Mouse (Mus musculus): ENCODE data around the gene Pttg1ip.

Gene Pttg1ip

GRCm38 (mm10) chr10:77606855-77607254 is 25.3 kb downstream of the Pttg1ip start:
- no peak for DNase-seq (ENCODE audit: low spot score)

- no peak for DNase-seq (ENCODE audit: low spot score)
These were observed 25.9 kb downstream of the Pttg1ip start for GRCm38 (mm10) chr10:77607441-77607840.

GRCm38 (mm10) chr10:77608589-77608988 is 27.1 kb downstream of the Pttg1ip start:
- no peak for DNase-seq (ENCODE audit: low spot score)

GRCm38 (mm10) chr10:77610221-77610961 is 28.9 kb downstream of the Pttg1ip start:
- DNase-seq (ENCODE audit: low spot score) = no peak

GRCm38 (mm10) chr10:77613409-77613808 is 31.9 kb downstream of the Pttg1ip start:
- no peak for DNase-seq (ENCODE audit: low spot score)

- no peak for DNase-seq (ENCODE audit: low spot score)
These were observed 34.1 kb downstream of the Pttg1ip start for GRCm38 (mm10) chr10:77615647-77616046.

GRCm38 (mm10) chr10:77616166-77616565 is 34.6 kb downstream of the Pttg1ip start:
- no peak for DNase-seq (ENCODE audit: low spot score)

GRCm38 (mm10) chr10:77616926-77617325 is 35.4 kb downstream of the Pttg1ip start:
- no peak for DNase-seq (ENCODE audit: low spot score)

- no peak for DNase-seq (ENCODE audit: low spot score)
These were observed 40.0 kb downstream of the Pttg1ip start for GRCm38 (mm10) chr10:77621546-77621945.

GRCm38 (mm10) chr10:77622055-77622988 is 40.8 kb downstream of the Pttg1ip start, which contains the start of gene Ube2g2:
TSS of gene Ube2g2 (plus strand) at chr10:77622275.
- peak; percentile 92 for DNase-seq (ENCODE audit: low spot score)

GRCm38 (mm10) chr10:77623069-77623492 is 41.6 kb downstream of the Pttg1ip start:
- peak; percentile 41 for DNase-seq (ENCODE audit: low spot score)

GRCm38 (mm10) chr10:77623639-77624400 is 42.3 kb downstream of the Pttg1ip start:
- no peak for DNase-seq (ENCODE audit: low spot score)

GRCm38 (mm10) chr10:77624570-77624995 is 43.1 kb downstream of the Pttg1ip start:
- DNase-seq (ENCODE audit: low spot score) = no peak

GRCm38 (mm10) chr10:77626036-77626435 is 44.5 kb downstream of the Pttg1ip start:
- no peak for DNase-seq (ENCODE audit: low spot score)

GRCm38 (mm10) chr10:77626591-77626990 is 45.1 kb downstream of the Pttg1ip start:
- DNase-seq (ENCODE audit: low spot score) = no peak

- peak; percentile 90 for DNase-seq (ENCODE audit: low spot score)
These were observed 46.0 kb downstream of the Pttg1ip start for GRCm38 (mm10) chr10:77627497-77627896.

- DNase-seq (ENCODE audit: low spot score) = no peak
These were observed 47.6 kb downstream of the Pttg1ip start for GRCm38 (mm10) chr10:77629163-77629562.

- DNase-seq (ENCODE audit: low spot score) = no peak
These were observed 48.5 kb downstream of the Pttg1ip start for GRCm38 (mm10) chr10:77629970-77630369.

GRCm38 (mm10) chr10:77634016-77634415 is 52.5 kb downstream of the Pttg1ip start:
- no peak for DNase-seq (ENCODE audit: low spot score)

- no peak for DNase-seq (ENCODE audit: low spot score)
These were observed 53.1 kb downstream of the Pttg1ip start for GRCm38 (mm10) chr10:77634452-77635231.

GRCm38 (mm10) chr10:77636234-77636922 is 54.9 kb downstream of the Pttg1ip start:
- DNase-seq (ENCODE audit: low spot score) = no peak

Measured in embryo, embryonic 10 days (tissue).